8 mouse cellular contexts compared by ENCODE assay signal in the genomic region with DNA sequence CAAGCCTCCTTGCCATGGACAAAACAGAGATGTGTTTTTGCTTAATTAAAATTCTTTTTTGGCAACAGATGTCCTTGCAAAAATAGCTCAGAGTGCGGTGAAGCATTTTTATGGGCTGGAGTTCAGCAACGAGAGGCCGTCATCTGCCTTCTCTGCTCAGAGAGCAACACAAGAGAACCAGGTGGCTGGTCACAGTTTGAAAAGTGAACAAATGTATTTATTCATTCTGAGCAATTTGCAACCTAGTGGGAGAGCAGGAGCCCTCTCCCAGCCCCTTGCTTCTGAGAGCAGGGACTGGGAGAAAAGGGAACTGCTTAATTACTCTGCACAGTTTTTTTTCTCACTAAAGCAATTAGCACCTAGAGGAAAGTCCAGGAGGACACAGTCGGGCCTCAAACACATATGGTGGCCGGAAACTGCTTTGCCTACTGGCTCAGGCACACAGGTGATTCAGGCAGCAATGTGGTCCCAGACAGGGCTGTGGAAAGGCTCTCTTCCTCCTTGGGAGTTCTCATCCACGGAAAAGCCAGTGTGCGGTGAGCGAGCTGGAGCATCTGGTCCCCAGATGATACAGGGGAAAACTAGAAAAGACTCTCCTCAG.
DNase-seq lines count a peak whose midpoint lies in the region; ATAC-seq and TF ChIP-seq lines count a peak whose summit lies in the region.

No protein-coding gene starts in this region.

- TF ChIP-seq POLR2A in thymus, adult 2 months (IDR thresholded peaks at IDR 0.05; ENCODE audit: control insufficient read depth, extremely low read depth, insufficient read depth, low read length, poor library complexity) = no peak

- no peaks in the 10 kb centered on the region for H3K36me3 ChIP-seq in forebrain, postnatal 0 days (ENCODE audit: insufficient read depth)
- no peaks in the 10 kb centered on the region for H3K36me3 ChIP-seq in neural tube, embryonic 11.5 days (ENCODE audit: control insufficient read depth, insufficient read depth, low read length)
- no peaks in the 10 kb centered on the region for H3K36me3 ChIP-seq in thymus, adult 2 months (ENCODE audit: control insufficient read depth, insufficient read depth, low read length)

- H3K9ac ChIP-seq in forebrain, postnatal 0 days = 0 out of 2 replicates have a peak overlapping the region, but pooled peaks have one; percentile 10
- H3K9ac ChIP-seq in neural tube, embryonic 11.5 days (ENCODE audit: low read length) = no peak overlapping the region

- ATAC-seq in forebrain, postnatal 0 days = peak; percentile 84
- peak; percentile 58; the same call in 1 of the 2 replicates for ATAC-seq in neural tube, embryonic 11.5 days (ENCODE audit: insufficient read depth, low FRiP score, low TSS enrichment)

- peaks cover 11% of the 10 kb centered on the region for H3K4me1 ChIP-seq in forebrain, postnatal 0 days (ENCODE audit: insufficient read depth)
- H3K4me1 ChIP-seq in neural tube, embryonic 11.5 days (ENCODE audit: control insufficient read depth, insufficient read depth, low read length) = 0 out of 2 replicates have a peak, but pooled peaks cover 3% of the 10 kb centered on the region
- H3K4me1 ChIP-seq in thymus, adult 2 months (replicated peaks; ENCODE audit: control insufficient read depth, insufficient read depth, low read length) = no peaks in the 10 kb centered on the region

- no peak overlapping the region for H3K4me2 ChIP-seq in forebrain, postnatal 0 days (ENCODE audit: low read depth)
- H3K4me2 ChIP-seq in neural tube, embryonic 11.5 days (ENCODE audit: low read depth) = no peak overlapping the region

- no peak for TF ChIP-seq CTCF in forebrain, postnatal 0 days (IDR thresholded peaks at IDR 0.05; ENCODE audit: low read depth)
- no peak for TF ChIP-seq CTCF in thymus, adult 2 months (IDR thresholded peaks at IDR 0.05; ENCODE audit: borderline replicate concordance, control insufficient read depth, extremely low read depth, insufficient read depth, low read length, poor library complexity)

- no peaks in the 10 kb centered on the region for H3K9me3 ChIP-seq in forebrain, postnatal 0 days (ENCODE audit: low read length)
- no peaks in the 10 kb centered on the region for H3K9me3 ChIP-seq in neural tube, embryonic 11.5 days (ENCODE audit: control insufficient read depth, low read length)

- peak; percentile 87 for DNase-seq in cerebellum, adult 9-10 months
- DNase-seq in forebrain, postnatal 0 days = peak; percentile 56
- DNase-seq in left cerebral cortex, adult 11 months (ENCODE audit: low spot score) = peak; percentile 8
- DNase-seq in neural tube, embryonic 11.5 days (ENCODE audit: low spot score) = peak; percentile 11
- DNase-seq in thymus, postnatal 36 days = no peak
- DNase-seq in thymus, adult 2 months = no peak
- no peak for DNase-seq in urinary bladder, adult 2 months (ENCODE audit: low spot score)
- DNase-seq in adrenal gland, postnatal 25 days = no peak

- no peak overlapping the region for H3K4me3 ChIP-seq in forebrain, postnatal 0 days (ENCODE audit: low read depth, low read length)
- no peak overlapping the region for H3K4me3 ChIP-seq in neural tube, embryonic 11.5 days (ENCODE audit: low read depth, low read length)
- no peak overlapping the region for H3K4me3 ChIP-seq in thymus, adult 2 months (ENCODE audit: control insufficient read depth, insufficient read depth, low read length)

- H3K27me3 ChIP-seq in forebrain, postnatal 0 days (ENCODE audit: insufficient read depth, low read length) = no peaks in the 10 kb centered on the region
- H3K27me3 ChIP-seq in neural tube, embryonic 11.5 days (ENCODE audit: control insufficient read depth, insufficient read depth, low read length) = no peaks in the 10 kb centered on the region
- no peaks in the 10 kb centered on the region for H3K27me3 ChIP-seq in thymus, adult 2 months (ENCODE audit: control insufficient read depth, insufficient read depth, low read length)

- peak overlapping the region; percentile 54 for H3K27ac ChIP-seq in forebrain, postnatal 0 days (ENCODE audit: low read depth, low read length)
- no peak overlapping the region for H3K27ac ChIP-seq in neural tube, embryonic 11.5 days (ENCODE audit: low read depth, low read length)
- H3K27ac ChIP-seq in thymus, adult 2 months (ENCODE audit: control insufficient read depth, insufficient read depth, low read length) = no peak overlapping the region

- WGBS in forebrain, postnatal 0 days = 14% methylated on average over 8 of the region's 8 CpGs
- 25% methylated on average over 8 of the region's 8 CpGs for WGBS in neural tube, embryonic 11.5 days
- WGBS in thymus, adult 2 months = 84% methylated on average over 8 of the region's 8 CpGs

Comparison
In these comparisons a context has a peak if more than half of its experiments do, and no peak if none do; other contexts are left out.
1. DNase-seq: peak in cerebellum, adult 9-10 months (single experiment), forebrain, postnatal 0 days (single experiment), left cerebral cortex, adult 11 months (single experiment) and neural tube, embryonic 11.5 days (single experiment); none in thymus, postnatal 36 days (0 of 2), thymus, adult 2 months (single experiment), urinary bladder, adult 2 months (single experiment) and adrenal gland, postnatal 25 days (single experiment).